Mouse (Mus musculus): ENCODE results near the gene Hoxa7.

GRCm38 (mm10) chr6:52174968-52175751 lies 46.5 kb downstream of the Hoxa7 start:
- TF ChIP-seq POLR2A (IDR thresholded peaks at IDR 0.05; ENCODE audit: borderline replicate concordance, low read depth, low read length) (no peak), CTCF (IDR thresholded peaks at IDR 0.05; ENCODE audit: low read depth, low read length) (no peak)
